Mouse (Mus musculus): ENCODE data around the gene Gm4836. TPM values are rescaled to one million over a fixed set of nuclear protein-coding genes. Genes with fewer than 3 reads are reported as not detected.
"Not testable (repeated sequence)": the region's sequence is repeated elsewhere in the genome, so short reads cannot be mapped to it uniquely, and the experiment has no call there.

Gm4836 gene
- total RNA-seq (2014; fragmentation: Nextera tagmentation), result not detected in 2 replicates
- total RNA-seq (2017), result not detected in 2 replicates

- not testable (repeated sequence) for ATAC-seq (replicated peaks; ENCODE audit: low FRiP score, low TSS enrichment, poor library complexity, severe bottlenecking)
These were observed at the start of gene Gm4836 for GRCm38 (mm10) chrX:28293532-28293931. Gene Gm4836 (minus strand): TSS chrX:28293632.

Measured in megakaryocyte-erythroid progenitor cell, adult 5-6 weeks (primary cell).